Mouse (Mus musculus) adrenal gland, postnatal 10 days (tissue): Measurements from ENCODE around the gene Pbld1. TPM values are rescaled to one million over a fixed set of nuclear protein-coding genes. Genes with fewer than 3 reads are reported as not detected.
"Not testable (repeated sequence)": the region's sequence is repeated elsewhere in the genome, so short reads cannot be mapped to it uniquely, and the experiment has no call there.

Experiments
- DNase-seq: peaks from one replicate; pipeline ENCODE4 v3.0.0; 2021; ENCODE audit warnings: mixed read lengths
- total RNA-seq, 2 experiments: library from RNA; stranded (reverse); gene quantifications; 2 replicates each; pipeline ENCODE4 v1.2.3; 2021

Pbld1 gene
- total RNA-seq, 2 experiments from 2014 or later = 13.0 to 31.0 TPM

DNA sequence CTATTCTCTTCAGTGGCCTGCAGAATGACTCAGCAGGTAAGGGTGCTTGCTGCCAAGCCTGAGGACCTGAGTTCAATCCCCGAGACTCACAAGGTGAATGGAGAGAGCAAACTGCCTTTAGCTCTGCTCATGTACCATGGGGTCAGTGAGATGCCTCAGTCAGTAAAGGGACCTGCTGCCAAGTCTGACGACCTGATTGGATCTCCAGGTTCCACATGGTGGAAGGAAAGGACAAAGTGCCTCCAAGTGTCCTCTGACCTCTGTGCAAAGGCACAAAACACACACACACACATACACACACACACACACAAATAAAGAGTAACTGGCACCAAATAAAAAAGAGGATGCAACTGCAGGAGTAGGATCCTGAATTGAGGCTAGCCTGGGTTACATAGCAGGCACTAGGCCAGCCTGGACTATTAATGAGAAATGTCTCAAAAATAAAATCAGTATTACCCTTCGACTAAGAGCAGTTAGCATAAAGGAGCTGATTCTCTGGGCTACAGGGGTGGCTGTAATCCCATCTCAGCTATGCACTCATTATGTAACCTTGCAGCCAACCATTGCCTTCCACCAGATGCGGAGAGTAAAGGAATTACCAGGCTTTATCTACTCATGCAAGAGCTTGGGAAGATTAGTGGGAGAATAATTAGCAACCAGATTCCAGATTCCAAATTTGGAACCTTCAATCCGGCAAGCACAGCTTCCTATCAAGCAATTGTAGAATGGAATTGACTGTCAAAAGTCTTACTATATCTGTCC is 19.9 kb upstream of the Pbld1 start:
- no peak for DNase-seq

DNA sequence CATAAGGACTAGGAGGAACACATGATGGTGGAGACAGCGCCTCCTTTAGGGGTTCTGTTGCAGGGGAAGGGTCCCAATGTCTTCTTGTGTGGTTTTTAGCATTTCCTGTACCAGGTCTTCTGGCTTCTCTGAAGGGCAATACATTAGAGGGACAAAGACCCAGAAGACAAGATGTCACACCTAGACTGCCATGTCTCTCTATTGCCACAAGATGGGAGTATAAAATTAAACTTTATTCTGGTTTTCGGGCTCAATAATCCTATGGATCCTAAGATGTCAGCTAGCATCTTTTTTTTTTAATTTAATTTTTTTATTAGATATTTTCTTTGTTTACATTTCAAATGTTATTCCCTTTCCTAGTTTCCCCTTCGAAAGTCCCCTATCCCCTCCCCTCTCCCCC is 16.8 kb upstream of the Pbld1 start:
- DNase-seq = no peak

DNA sequence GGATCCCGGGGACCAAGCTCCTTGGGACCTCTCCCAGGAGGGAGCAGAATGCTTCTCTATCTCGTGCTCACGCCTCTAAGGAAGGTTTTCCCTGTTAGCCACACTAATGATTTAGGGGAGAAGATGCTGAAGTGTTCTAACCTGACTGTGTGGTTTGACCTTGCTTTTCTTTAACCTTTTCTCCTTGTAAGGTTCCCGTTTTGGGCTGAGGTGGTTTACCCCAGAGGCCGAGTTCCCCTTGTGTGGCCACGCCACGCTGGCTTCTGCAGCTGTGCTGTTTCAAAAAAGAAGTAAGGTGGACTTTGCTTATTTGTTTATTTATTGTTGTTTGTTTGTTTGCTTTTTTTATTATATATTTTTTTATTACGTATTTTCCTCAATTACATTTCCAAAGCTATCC is 12.2 kb upstream of the Pbld1 start:
- DNase-seq = no peak

DNA sequence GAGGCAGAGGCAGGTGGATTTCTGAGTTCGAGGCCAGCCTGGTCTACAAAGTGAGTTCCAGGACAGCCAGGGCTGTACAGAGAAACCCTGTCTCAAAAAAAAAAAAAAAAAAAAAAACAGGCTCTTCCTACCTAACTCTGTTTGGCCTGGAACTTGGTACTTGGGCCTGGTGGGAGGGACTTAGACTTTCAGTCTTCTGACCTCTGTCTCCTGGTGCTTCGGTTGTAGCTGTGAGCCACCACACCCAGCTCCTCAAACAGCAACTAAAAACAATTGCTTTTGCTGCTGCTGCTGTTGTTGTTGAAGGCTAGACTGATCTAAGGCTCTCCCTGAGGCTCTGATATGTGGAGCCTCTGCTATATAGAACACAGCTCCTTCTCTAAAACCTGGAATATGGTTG is 10.9 kb upstream of the Pbld1 start:
- DNase-seq = no peak

DNA sequence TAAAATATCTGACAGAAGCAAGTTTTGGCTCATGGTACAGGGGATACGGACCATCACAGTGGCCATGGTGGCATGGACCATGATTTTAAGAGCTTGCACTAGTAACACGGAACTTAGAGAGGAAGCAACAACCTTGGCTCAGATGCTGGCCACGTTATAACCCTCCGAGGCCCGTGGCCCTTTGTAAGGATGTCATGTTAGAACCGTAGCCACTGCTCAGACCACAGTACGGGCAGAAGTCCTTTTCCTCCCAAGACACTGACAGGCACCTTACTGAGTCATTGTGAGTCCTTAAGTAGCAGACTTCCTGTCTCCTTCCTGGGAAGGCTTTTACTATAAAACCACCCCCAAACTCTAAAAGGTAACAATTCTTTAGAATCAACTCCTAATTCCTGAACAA is 8.7 kb upstream of the Pbld1 start:
- no peak for DNase-seq

DNA sequence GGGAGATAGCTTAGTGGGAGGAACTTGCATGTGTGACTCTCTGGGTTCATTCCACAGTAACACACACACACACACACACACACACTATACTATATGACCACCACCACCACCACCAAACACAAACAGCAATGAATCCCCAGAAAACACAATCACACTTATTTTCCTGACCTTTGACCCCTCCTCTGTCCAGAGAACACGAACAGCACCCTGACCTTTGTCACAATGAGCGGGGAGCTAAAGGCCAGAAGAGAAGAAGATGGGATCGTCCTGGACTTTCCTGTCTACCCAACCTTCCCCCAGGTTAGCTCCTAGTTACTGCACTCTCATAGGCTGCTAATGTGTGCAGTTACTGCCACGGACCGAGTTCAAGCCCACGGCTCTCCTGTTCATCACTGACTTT is 8.0 kb upstream of the Pbld1 start:
- DNase-seq = no peak

DNA sequence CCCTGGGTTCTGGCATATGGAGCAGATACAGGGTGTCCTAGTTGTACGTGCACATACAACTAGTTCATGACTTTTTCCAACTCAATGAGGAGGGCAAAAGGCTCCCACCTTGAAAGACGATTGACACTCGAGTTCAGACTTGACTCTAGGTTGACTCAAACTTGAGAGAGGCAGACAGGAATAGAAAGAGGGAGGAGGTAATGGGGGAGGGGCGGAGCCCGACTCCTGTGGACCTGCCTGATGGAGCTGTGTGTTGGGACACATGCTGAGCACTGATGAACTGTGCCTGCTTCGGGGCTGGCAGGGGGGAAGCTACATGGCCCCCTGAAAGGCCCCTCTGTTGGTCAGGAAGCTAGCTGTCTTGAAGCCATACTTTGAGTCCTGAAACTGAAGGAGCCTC is 7.0 kb upstream of the Pbld1 start:
- DNase-seq = no peak

DNA sequence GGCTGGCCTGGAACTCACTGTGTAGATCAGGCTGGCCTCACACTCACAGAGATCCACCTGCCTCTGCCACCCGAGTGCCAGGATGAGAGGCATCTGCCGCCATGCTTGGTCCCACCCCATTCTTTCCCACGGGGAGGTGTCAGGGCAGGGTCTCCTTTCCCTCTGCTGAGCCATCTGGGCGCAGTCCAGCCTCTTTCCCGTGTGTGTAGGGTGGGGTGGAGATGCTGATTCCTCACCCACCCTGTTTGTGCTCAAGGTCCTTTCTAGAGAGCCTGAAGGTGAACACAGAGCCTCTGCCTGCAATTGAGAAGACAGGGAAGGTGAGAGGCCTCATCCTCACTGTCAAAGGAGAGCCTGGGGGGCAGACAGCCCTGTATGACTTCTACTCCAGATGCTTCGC is 5.9 kb upstream of the Pbld1 start:
- not testable (repeated sequence) for DNase-seq

DNA sequence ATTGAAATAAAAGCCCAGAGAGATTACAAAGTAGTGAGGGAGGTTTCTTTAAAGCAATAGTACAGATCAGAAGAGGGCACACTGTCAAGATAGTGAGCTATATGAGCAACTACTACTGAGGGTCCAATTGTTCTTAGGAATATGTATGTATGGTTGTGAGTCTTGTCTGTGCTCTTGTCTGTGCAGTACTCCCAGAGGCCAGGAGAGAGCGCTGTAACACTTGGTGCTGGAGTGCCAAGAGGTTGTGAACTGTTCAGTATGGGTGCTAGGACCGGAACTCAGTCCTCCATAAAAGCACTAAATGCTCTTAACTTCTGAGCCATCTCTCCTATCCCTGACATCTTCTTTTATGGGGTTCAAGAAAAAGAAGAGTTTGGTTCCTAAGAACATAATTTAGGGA is 5.4 kb upstream of the Pbld1 start:
- DNase-seq = no peak

DNA sequence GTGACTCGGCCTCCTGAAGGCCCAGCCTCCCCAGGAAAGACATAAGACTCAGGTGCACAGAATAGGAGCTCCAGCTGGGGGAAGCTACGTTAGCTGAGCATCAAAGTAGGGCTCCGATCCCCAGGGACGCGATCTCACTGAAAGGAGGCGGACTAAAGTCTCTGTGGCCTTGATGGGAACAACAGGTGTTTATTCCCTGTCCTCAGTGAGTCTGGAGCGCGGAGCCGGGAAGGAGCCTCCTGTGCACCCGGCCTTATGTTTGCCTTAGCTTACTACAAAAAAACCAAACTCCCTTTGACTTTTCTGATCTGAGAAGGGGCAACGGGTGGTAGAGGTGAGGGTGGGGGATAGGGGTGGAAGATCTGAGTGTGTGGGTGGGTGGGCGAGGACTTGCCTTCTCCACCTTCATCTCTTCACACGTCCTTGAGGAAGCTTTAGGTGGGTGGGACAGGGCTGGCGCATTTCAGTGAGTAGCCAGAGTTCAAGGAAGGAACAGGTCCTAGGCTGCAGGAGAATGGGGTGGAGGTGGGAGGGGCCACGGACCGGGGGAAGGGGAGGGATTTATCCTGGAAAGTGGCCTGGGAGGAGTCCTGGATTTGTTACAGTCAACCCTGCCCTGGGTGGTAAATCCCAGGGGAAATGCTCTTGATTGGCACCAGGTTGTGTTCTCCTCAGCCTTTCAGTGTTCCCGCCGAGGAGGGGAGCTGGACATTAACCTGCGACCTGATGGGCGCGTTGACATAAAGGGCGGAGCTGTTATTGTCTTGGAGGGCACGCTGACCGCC is 2.8 kb upstream of the Pbld1 start:
- DNase-seq = peak; percentile 67

DNA sequence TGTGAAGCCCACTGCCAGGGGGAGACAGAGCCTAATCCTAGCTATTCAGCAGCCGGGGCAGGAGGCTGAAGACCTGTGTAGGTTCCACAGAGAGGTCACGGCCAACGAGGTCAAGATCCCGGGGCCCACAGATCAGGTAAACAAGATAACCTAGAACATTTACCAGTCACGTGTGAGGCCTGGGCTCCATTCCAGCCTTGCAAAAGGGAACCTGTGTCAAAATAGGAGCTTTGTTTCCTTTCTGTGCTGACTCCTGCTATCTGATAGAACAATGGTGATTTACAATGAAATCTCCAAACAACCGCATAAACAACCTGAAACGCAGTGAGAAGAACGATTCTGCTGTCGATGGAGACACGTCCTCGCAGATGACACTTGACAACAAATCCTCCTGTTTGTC is 444 bp downstream of the Pbld1 start:
- peak; percentile 70 for DNase-seq

DNA sequence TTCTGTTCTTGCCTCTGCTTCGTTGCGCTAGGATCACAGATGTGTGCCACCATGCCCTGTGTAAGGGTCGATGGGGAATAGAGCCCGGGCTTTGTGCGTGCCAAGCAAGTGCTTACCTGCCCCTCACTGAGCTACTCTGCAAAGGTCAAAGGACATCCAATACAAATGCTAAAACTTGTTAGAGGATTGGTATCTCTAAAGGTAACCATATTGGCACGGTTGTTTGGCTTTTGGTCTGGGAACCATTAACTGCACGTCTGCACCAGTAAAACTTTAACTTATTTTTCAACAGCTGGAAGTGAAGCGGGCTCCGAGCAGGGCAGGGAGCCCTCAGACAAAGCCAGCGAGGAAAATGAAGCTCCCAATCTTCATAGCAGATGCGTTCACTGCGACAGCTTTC is 1.3 kb downstream of the Pbld1 start:
- DNase-seq = no peak

DNA sequence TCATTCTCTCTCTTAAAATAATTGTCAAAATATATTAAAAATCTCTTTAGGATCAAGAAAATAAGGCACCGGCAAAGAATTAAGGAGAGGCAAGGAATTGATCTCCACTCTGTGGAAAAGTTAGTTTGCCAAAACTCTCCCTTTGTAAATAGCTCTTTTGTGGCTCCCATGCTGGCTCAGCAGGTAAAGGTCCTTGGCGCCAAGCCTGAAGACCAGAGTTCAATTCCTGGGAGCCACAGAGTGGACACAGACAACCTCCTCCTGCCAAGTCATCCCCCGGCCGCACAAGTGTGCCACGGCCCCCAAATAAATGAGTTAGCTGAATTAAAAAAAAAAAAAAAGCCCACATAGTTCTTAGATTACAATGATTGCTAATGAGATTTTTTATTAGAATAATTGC is 2.7 kb downstream of the Pbld1 start:
- DNase-seq = no peak

DNA sequence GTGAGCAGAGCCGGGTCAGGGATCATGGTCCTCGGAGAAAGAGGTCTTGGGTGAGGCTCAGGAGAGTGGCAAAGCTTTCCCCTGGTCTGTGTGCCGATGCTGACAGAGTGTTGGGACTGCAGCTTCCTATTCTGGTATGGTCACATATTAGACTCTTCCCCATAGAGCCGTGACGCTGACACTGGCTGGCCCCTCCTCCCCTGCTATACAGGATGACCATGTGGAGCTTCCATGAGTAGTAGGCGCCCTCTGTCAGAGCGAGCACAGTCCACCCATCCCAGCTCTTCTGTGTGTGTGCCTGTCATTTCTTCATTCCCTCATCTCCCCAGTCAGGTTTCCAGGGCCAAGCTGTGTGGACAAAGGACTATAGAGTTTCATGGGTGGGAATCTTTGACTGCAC is 3.4 kb downstream of the Pbld1 start:
- no peak for DNase-seq

DNA sequence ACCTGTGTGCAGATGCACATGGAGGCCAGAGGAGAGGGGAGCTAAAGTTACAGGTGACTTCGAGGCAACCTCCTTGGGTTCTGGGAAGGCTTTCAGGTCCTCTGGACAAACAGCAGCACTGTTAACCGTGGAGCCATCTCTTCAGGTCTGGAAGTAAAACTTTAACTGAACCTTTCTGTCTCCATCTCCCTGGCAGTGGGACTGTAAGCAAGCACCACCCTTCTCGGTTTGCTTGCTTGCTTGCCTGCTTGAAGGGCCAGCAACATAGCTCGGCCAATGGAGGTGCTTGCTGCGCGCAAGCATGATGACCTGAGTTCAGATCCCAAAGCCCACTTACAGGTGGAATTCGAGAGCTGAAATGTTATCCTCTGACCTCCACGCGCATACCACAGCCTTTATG is 4.6 kb downstream of the Pbld1 start:
- DNase-seq = no peak

DNA sequence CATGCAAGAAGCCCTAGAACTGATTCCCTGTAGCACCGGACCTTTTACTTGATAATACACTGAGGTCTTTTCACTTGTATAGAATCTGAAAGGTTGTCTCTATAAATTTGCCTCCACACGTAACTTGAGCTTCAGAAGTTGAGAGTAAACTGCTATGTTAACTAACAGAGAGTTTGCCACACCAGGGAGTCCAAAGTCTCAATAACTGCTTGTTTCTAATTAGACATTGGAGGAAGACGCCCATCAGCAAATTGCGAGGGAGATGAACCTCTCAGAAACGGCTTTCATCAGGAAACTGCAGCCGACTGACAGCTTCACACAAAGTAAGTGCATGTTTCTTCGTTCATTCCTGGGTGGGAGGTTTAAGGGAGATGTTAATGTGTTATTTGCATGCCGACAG is 5.6 kb downstream of the Pbld1 start:
- no peak for DNase-seq

DNA sequence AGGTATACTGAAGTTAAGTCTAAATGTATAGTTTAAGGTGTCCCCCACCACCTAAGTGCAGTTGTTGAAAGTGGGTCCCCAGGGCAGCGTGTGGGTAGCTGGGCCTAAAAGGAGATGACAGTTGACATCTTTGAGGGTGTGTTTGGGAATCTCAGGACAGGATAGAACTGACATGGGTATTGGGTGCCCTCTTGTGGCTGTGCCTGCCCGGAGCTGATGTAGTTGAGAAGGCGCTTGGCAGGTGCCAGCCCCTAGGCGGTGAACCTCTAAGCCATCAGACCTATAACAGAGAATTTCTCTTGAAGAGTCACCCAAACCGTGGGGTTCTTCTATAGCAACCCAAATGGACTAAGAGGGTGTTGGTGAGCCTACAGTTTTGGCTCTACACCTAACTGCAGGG is 6.0 kb downstream of the Pbld1 start:
- peak; percentile 87 for DNase-seq

DNA sequence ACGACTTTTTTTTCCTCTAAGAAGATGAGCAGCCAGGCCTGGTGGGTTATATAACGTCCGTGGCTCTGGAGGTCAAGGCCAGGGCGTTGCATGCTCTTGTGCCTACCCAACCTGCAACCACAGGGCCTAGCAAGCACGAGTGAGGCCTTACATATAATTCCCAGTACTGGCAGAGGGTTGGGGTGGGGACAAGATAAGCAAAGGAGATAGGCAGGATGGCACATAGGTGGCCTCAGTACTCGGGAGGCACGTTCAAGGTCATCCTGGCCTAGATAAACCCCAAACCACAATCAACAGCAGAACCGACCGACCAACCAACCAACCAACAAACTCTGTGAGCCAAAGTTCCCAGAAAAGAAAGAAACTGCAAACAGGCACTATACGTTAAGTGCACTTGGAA is 26.3 kb downstream of the Pbld1 start:
- DNase-seq = no peak

DNA sequence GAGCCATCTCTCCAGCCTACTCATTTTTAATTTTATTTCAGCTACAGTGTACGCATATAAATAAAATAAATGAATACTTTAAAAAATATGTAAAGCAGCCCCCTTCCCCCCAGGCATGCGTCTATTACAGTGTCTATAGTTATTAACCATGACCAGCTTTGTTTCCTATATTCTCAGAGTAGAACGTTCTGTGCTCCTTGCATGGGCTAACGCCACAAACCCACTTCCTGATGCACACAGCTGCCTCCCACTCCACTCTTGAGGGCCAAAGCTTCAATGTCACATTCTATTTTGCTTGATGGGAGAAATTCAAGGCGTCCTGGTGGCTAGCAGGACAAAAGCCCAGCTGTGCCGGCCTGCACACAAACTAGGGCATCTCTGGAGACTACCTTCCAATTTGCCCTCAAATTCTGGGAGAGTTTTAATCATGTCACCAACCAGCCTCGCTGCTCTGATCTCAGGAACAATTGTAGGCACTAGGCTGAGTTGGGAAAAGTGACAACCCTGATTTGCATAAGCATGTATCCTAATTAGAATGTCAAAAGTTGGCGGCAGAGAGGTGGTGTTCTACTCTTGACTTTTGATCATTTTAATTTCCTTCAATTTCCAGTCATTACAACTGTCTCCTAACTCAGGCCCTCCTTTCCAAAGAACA is 29.3 kb downstream of the Pbld1 start:
- no peak for DNase-seq

DNA sequence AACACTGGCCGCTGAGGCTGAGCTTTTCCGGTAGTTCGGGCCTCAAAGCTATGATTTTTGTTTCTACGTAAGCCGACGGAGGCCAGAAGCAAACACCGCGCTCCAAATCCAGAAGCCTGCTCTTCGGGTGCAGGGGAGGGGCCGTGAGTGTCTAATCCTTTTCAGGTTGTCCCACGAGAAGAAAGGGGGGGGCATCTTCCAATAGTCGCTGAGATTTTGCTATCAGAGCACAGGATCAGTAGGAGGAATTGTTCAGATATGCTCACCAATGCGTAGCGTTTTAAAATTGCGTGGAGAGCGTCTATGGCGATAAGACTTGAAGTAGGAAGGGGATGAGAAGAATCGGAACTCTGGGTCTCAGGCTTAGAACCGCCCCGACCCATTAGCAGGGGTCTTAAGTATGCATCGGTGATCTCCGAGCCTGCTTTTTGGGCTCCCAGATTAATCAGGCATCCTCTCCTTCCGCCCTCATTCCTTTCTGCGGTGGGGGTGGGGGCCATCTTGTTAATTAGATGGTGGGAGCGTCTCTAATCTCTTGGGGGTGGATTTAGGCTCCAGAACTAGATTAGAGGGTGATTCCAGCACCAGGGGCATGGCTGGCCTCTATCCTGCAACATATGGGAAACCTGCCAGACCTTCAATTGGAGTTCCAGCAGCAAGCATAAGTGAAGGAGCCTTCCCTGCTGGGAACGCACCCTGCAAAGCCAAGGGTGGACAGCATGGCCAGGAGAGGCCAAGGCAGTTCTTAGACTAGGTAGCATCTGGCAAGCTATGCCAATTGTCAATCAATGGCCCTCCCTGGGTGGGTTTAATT is 30.0 kb downstream of the Pbld1 start:
- peak; percentile 19 for DNase-seq

DNA sequence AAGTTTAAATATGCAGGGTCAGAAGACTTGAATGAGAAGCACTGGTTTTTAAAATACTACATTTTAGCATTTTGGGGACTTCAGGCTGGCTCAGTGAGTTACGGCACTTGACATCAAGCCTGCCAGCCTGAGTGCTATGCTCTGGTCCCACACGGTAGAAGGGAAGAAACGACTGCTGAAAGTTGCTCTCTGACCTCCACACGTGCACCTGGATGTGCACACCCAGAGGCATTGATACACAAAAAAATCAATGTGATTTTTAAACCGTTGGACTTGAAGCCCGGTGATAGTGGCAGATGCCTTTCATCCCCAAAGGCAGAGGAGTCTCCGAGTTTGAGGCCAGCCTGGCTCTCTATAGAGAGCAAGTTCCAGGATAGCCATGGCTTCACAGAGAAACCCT is 32.0 kb downstream of the Pbld1 start:
- no peak for DNase-seq
